Mouse (Mus musculus) G1E-ER4 (cell line): ENCODE data around the gene Col4a6. TPM values are rescaled to one million over a fixed set of nuclear protein-coding genes. Genes with fewer than 3 reads are reported as not detected.

ENCODE experiments used
- GATA1 ChIP-seq: IDR thresholded peaks from one replicate; pipeline ENCODE4 v1.8.0; 2012; ENCODE audit warnings: low read length, inconsistent platforms
- polyA plus RNA-seq: library from polyadenylated mRNA; stranded (reverse); fragments of >175 nt; gene quantifications from 2 replicates; pipeline ENCODE4 v1.2.3, GENCODE M21; 2012

Gene Col4a6
- polyA plus RNA-seq, 1 experiment, result not detected

DNA sequence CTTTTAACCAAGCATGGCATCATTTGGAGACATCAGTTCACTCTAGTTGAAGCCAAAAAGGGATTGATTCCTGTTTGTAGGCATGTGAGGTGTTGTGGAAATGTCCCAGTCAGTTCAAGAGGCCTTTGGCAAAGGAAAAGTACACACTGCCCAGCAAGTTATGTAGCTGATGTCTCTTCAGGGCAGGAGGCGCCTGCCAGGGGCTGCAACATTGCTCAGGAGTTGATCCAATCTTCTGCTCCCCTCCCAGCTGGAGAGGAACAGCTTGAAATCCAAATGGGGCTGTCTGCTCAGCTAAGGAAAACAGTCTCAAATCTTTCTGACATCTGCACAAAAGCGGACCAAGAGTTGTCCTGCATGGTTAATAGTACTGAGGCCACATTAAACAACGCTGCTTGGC lies 149.7 kb downstream of the Col4a6 start:
- TF ChIP-seq GATA1, result no peak

DNA sequence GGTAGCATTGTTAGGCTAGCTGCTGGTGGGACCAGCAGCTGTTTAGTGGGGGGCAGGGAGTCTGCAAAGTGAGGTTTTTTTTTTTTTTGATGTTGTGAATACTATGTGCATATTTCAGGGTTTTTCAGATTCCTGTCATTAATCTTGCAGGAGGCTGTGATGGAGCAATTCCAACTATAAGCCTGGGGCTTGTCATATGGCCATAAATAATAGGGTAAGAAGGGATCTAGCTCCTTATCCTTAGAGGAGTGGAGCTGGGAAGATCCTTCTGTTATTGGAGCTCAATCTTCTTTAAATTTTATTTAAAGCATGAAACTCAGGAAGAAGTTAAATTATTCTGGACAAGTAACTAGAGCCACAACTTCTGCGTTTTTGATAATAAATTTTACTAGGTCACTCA lies 157.7 kb downstream of the Col4a6 start:
- TF ChIP-seq GATA1, result no peak

- no peak for TF ChIP-seq GATA1
Measured at GRCm38 (mm10) chrX:141315795-141316194, 158.1 kb downstream of the Col4a6 start.

DNA sequence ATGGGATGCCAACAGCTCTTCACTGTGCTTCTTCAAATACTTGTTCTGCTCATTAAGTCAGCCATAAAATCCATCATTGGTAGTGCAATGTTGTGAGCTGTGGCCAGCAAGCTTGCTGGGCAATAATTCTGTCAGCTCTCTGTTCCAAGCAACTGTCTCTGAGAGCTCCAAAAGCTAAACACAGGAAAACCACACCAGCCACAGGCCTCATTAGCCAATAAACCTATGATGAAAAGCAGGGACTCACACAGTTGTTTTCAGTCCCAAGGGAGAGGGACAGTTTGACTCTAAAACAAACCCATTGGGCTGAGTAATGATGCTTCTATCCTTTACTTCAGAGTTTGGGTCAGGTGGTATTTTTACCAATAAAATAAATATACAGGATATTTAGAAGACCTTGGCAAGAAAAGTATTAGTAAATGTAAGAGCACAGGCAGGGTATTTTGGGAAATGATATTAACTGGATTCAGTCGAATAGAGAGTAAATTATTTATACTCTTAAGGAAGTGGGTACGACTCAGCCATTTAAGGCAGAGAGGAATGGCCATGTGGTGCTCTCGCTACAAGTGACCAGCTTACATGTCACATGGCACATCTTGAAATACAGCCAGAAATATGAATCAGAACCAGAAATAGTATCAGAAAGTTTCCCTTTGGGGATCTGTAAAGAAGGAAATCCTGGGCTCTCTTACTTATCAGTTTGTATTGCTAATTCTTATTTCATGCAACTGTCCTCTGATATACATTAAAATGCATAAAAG lies 181.0 kb downstream of the Col4a6 start:
- TF ChIP-seq GATA1, result no peak

- no peak for TF ChIP-seq GATA1
Measured at GRCm38 (mm10) chrX:141276397-141276796, 197.5 kb downstream of the Col4a6 start.

GRCm38 (mm10) chrX:141265986-141266385 lies 207.9 kb downstream of the Col4a6 start:
- TF ChIP-seq GATA1, result no peak

- no peak for TF ChIP-seq GATA1
Measured at GRCm38 (mm10) chrX:141249636-141250035, 224.2 kb downstream of the Col4a6 start.

GRCm38 (mm10) chrX:141236564-141237333 lies 237.1 kb downstream of the Col4a6 start:
- TF ChIP-seq GATA1, result no peak

DNA sequence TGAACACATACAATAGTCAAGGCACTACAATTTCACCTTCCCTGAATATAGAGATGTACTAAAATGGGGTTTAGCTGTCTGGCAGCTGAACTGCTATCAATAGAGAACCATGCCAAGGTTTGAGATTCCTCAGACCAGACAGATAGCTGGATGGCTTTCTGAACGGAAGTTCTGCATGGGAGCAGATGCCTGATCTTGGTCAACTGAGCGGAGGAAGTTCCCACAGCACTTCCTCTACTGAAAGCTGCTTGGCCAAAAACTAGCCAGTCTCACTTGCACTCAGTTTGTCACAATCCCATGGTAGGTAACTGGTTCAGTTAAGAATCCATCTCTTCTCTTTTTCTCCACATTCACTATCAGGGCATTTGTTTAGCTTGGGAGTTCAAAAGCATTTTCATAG lies 245.7 kb downstream of the Col4a6 start:
- TF ChIP-seq GATA1, result no peak

DNA sequence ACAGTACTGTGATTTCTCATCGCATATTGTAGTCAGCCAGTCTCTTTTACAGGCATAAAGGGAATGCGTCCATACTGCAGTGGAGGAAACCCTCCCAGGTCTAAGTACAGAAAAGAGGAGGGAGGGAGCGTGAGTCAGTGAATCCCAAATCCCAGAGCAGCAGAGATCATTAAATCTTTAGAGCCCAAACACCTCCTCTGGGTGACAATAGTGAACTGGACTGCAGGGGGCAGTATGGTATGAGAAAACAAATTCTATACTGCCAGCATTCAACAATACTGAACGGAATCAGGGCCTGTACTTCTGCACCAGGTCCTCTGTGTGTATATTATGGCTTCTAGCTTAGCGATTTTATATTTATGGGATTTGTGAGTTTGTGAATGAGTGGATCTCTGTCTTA lies 261.1 kb downstream of the Col4a6 start:
- no peak for TF ChIP-seq GATA1

DNA sequence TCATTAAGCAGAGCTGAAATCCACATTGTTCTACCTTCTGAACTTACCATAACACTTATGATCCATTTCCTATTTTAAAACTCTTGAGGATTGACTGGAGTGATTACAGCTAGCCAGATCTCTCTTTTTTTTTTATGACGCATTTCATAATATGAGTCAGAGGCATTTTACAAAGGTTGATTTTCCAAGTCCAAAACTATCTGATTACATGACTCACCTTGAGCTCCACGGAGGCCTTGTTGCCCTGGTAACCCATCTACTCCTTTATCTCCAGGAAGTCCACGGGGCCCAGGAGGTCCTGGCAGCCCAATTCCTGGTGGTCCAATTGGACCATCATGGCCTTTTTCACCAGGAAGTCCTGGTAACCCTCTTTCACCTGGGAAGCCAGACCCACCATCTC lies 274.9 kb downstream of the Col4a6 start:
- TF ChIP-seq GATA1, result no peak

- TF ChIP-seq GATA1, result no peak
Measured at GRCm38 (mm10) chrX:141195036-141195435, 278.8 kb downstream of the Col4a6 start.

- no peak for TF ChIP-seq GATA1
Measured at GRCm38 (mm10) chrX:141175353-141175752, 298.5 kb downstream of the Col4a6 start.

DNA sequence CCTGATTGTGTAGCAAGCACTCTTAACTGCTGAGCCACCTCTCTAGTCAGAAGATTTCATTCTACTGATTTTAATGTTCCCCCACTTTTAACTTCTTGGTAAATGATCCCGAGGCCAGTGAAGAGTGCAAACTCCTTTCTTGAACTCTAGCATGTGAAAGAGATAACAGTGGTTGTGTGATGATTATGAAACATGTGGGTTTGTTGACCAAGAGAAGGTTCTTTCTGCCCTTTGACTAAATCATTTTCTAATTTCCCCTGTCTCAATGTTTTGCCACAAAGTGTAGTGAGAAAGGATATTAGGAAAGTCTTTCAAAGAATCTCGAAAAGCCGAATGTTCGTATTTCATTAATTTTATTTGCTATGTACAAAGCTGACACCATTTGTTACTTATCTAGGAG lies 308.8 kb downstream of the Col4a6 start:
- no peak for TF ChIP-seq GATA1

DNA sequence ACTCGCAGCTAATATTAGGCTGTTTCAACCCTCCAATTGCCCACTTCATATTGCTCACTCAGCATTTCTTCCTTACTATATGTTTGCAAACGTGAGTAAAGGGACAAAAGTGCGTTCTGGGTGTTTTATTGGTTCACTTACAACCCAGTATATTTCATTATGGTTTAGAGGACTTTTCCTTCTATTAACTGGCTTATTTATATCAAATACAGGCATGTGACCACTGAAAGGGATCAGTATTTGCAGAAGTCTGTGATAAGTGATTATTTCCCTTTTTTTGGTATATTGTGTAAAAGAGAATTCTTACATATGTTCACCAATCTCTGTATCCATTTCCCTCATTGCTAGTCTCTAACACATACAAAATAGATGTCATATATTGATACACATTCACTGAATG lies 313.5 kb downstream of the Col4a6 start:
- TF ChIP-seq GATA1, result no peak

DNA sequence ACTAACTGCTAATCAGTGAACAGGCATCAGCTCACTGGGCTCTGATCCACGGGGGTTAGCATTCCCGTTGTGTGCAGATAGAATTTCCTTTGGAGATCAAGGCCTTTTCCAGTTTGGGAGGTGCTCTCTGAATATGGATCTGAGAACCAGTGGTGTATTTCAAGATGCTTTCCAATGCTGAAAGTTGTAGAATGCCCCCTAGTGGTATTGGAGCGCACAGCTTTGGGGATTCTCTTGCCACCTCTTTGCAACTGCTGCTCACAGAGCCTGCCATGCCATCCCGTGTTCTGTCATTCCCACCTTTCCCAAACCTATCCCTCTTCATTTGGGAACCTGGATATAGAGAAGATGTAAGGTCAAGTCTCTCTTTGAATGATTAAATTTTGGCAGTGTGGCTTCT lies 315.7 kb downstream of the Col4a6 start:
- TF ChIP-seq GATA1, result no peak

DNA sequence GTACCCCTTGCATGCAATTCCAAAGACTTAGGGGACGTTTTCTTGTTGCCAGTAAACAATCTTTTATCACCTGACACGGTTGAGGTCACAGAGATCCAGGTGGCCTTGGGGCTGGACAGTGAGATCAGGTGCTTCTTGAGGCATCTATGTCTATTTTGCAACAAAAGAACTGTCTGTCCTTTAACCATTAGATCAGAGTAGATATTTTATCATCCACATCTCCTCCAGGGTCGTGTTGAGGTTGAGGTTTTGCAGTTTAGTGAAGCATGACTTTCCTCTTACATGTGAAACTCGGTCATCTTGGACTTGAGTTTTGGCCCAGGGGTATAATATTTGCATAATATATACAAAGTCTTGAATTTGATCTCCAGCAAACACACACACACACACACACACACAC lies 316.2 kb downstream of the Col4a6 start:
- TF ChIP-seq GATA1, result no peak
